Mouse (Mus musculus) ovary, postnatal 10 days (tissue): Measurements from ENCODE around the gene Krtap6-1.
"Not testable (repeated sequence)": the region's sequence is repeated elsewhere in the genome, so short reads cannot be mapped to it uniquely, and the experiment has no call there.

Source experiments
- DNase-seq: peaks from one replicate; pipeline ENCODE4 v3.0.0; 2022; ENCODE audit warnings: low spot score

Krtap6-1 gene

DNA sequence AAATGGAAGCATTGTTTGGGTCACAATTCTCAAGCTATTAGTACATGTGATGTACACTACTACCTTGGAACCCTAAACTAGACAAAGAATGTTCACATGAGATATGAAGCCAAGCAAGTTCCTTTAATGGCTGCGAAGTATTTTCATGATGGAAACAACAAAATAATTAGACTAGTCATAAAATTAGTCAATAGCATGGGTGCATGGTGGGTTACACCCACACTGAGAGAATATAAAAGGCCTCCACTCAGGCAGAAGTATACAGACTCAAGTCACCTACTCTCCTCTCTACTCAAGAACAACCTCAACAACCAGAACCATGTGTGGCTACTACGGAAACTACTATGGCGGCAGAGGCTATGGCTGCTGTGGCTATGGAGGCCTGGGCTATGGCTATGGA is at the start of gene Krtap6-1:
Krtap6-1 (plus strand) TSS at position 301 of the 400 bp plus-strand sequence.
- not testable (repeated sequence) for DNase-seq

DNA sequence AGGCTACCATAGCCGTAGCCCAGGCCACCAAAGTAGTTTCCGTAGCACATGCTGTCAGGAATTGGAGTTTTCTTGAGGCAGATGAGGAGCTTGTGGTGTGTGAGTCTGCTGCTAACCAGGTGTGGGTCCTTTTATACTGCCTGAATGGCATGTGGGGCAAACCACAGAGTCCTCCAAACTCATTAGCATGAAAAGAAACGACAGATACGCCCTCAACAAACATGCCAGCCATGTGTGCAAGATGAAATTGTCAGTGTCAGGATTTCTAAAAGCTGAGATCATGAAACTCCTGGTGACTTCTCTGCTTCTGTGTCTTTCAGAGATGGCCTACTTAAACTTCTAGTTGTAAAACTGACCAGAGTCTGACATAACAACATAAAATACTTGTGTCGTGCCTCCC is 20.8 kb upstream of the Krtap6-1 start, which contains the start of gene Krtap22-2:
Krtap22-2 (minus strand) TSS at position 101 of the 400 bp plus-strand sequence.
- DNase-seq, result no peak

DNA sequence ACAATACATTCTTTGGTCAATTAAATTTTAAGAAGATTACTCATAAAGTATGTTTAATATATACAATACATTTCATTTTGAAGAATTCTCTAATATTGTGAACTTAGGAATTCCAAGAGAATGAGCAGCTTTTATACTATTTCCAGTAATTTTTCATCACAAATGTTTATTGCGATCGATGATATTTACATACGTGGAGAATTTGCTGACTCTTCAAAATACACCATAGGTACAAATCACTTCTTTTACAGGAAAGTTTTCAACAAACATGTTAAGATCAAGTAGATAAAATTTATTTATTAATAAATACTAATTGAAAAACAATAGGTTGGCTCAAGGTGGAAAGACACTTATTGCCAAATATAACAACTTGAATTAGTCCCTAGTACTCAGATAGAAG is 17.5 kb upstream of the Krtap6-1 start:
- DNase-seq, result no peak

DNA sequence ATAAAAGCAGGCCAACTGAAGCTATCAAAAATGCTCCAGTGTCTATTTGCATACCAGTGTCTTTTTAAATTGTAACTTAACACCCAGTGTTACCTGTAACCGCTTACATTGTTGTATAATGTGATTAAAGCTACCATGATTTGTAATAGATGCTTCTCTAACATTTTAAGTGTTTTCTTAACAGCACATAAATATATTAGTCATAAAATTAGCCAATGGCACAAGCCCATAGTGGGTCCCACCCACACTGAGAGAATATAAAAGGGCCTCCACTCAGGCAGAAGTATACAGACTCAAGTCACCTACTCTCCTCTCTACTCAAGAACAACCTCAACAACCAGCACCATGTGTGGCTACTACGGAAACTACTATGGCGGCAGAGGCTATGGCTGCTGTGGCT is 16.5 kb upstream of the Krtap6-1 start, which contains the start of gene Gm10229:
Gm10229 (plus strand) TSS at position 301 of the 400 bp plus-strand sequence.
- DNase-seq, result not testable (repeated sequence)

DNA sequence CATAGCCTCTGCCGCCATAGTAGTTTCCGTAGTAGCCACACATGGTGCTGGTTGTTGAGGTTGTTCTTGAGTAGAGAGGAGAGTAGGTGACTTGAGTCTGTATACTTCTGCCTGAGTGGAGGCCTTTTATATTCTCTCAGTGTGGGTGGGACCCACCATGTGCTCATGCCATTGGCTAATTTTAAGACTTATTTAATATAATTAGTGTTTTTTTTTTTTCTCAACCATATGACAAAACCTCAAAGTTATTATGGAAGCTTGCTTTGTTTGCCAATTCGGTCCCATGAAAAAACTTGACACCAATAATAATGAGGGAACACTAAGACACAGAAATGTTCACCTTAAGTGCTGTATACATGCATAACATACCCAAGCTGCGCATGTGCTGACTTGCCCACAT is 9.9 kb downstream of the Krtap6-1 start, which contains the start of gene Gm10228:
Gm10228 (minus strand) TSS at position 101 of the 400 bp plus-strand sequence.
- not testable (repeated sequence) for DNase-seq

DNA sequence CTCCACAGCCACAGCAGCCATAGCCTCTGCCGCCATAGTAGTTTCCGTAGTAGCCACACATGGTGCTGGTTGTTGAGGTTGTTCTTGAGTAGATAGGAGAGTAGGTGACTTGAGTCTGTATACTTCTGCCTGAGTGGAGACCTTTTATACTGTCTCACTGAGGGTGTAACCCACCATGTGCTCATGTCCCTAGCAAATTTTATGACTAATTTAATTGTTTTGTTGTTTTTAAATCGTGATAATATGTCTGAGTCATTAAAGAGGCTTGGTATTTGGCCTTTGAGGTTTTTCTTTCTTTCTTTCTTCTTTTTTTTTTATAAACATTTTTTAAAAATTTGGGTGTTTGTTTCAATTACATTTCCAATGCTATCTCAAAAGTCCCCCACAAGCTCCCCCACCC is 16.3 kb downstream of the Krtap6-1 start, which contains the start of gene Krtap6-5:
Krtap6-5 (minus strand) TSS at position 101 of the 400 bp plus-strand sequence.
- no peak for DNase-seq

DNA sequence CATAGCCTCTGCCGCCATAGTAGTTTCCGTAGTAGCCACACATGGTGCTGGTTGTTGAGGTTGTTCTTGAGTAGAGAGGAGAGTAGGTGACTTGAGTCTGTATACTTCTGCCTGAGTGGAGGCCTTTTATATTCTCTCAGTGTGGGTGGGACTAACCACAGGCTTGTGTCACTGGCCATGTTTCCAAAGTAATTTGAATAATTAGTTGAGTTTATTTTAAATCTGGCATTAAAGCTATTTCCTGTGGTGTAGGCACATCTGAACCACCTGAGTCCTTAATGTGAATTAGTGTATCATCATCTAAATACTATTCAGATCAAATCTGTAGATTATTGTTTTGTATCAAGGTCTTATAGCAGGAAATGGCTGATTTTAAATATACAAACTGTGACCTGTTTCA is 32.4 kb downstream of the Krtap6-1 start, which contains the start of gene 1110025L11Rik:
1110025L11Rik (minus strand) TSS at position 101 of the 400 bp plus-strand sequence.
- not testable (repeated sequence) for DNase-seq

DNA sequence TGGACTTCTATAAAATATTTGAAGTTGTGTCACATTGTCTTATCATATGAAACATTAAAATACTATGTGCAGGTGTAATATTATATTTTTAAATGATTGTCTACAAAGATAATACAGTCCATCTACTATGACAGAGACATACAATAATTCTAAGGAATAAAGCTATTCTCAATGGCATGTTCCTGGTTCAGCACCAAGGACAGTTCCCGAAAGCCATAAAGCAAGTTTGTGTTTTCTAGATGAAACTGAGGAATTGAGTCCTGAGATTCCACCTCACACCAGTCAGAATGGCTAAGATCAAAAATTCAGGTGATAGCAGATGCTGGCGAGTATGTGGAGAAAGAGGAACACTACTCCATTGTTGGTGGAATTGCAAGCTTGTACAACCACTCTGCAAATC is 39.5 kb downstream of the Krtap6-1 start:
- not testable (repeated sequence) for DNase-seq
